Mouse (Mus musculus): ENCODE measurements around the gene Krtap29-1.

The Krtap29-1 gene

DNA sequence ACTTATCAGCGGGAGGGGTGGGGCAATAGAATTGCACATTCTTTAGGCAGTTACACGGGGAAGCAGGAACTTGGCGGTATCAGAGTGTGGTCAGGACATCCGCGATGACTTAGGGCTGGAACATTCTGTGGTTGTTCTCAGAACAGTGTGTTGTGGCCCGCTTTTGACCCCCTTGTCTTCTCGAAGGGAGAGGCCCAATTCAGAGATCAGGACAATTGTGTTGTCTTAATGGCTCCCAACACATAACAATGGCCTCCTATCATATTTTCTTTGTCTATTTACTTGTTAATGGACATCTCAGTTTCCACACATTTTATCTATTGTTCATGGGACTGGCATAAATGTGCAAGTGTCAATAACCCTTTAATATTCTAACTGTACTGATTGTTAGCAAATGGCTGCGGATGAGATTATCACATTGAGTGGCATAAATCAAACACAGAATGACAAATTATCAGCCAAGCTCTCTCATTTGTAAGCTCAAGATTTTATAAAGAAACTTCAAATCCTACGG is 41.0 kb downstream of the Krtap29-1 start:
- DNase-seq = no peak

DNA sequence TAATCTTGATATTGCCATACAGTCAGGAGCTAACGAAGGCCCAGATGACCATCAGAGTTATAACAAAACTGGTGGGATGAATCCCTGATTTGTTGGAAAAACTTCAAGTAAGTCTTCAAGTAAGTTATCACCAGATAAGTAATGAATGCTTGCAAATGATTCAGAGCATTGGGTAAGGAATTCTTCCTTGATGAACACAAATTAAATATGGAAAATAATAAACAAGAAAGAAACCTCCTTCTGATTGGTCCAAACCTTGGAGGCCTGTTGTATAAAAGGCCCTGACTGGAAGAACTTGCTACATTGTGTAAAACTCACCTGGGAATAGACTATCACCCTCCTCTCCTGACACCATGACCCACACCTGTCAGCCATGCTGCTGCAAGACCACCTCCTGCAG is 42.9 kb downstream of the Krtap29-1 start, which contains the start of gene Krtap31-2:
Gene Krtap31-2 (plus strand): TSS at position 301 of the 400 bp plus-strand sequence.
- DNase-seq = no peak

All from cerebellum, adult 11-12 months (tissue).